Mouse (Mus musculus): ENCODE data around the gene Hist2h4. TPM values are rescaled to one million over a fixed set of nuclear protein-coding genes. Genes with fewer than 3 reads are reported as not detected.
"Not testable (repeated sequence)": the region's sequence is repeated elsewhere in the genome, so short reads cannot be mapped to it uniquely, and the experiment has no call there.

Hist2h4 gene
- total RNA-seq, 2 experiments from 2014 or later: 29.6 to 29.9 TPM

- peak; percentile 87 to 94 for DNase-seq (ENCODE audit: low spot score in 2 of 2)
- peak; percentile 42 for TF ChIP-seq CTCF (conservative IDR thresholded peaks at IDR 0.05)
- H3K4me3 ChIP-seq: peak within 1 kb of the TSS; percentile 90
- peak within 1 kb of the TSS; percentile 100 for H3K27ac ChIP-seq
These were observed 42.1 kb downstream of the Hist2h4 start, which contains the start of the genes Hist2h2ac and Hist2h2be for GRCm38 (mm10) chr3:96220765-96221639. Hist2h2ac (minus strand) TSS chr3:96220880. Hist2h2be (plus strand) TSS chr3:96221119.

- DNase-seq (ENCODE audit: low spot score in 2 of 2): not testable (repeated sequence)
- H3K4me3 ChIP-seq: peak overlapping the region; percentile 90
- H3K27ac ChIP-seq: peak overlapping the region; percentile 100
These were observed 42.9 kb downstream of the Hist2h4 start for GRCm38 (mm10) chr3:96220131-96220764.

- peak within 1 kb of the TSS; percentile 100 for H3K27ac ChIP-seq
- TF ChIP-seq CTCF (conservative IDR thresholded peaks at IDR 0.05): no peak
- peak; percentile 75 to 90 for DNase-seq (ENCODE audit: low spot score in 2 of 2)
- H3K4me3 ChIP-seq: peak within 1 kb of the TSS; percentile 90
These were observed 43.4 kb downstream of the Hist2h4 start, which contains the start of the genes Bola1 and Hist2h2ab for GRCm38 (mm10) chr3:96219661-96220130. Bola1 (minus strand) TSS chr3:96219709. Hist2h2ab (plus strand) TSS chr3:96219865.

- DNase-seq (ENCODE audit: low spot score in 2 of 2): no peak
- TF ChIP-seq CTCF (conservative IDR thresholded peaks at IDR 0.05): peak; percentile 59
- peak overlapping the region; percentile 100 for H3K27ac ChIP-seq
- H3K4me3 ChIP-seq: peak overlapping the region; percentile 90
These were observed 43.9 kb downstream of the Hist2h4 start for GRCm38 (mm10) chr3:96219191-96219641.

Small RNAs within 50 kb of the gene (microRNA-seq; reads per million reads assigned to microRNA genes)
- 0 to 0.64 reads per million in 2 experiments for gene Gm44492
- 0 reads per million in 2 experiments for gene Gm47311
- gene Gm47313: 0 reads per million in 2 experiments

Other genes with a start within 250 kb of the Hist2h4 start
- gene Vps45, start 204.8 kb downstream of the Hist2h4 start, total RNA-seq (2021): 10 to 100 TPM; 45.5 to 48.3 TPM
- 10 to 100 TPM; 30.1 to 33.4 TPM for gene Otud7b, start 158.8 kb downstream of the Hist2h4 start, total RNA-seq (2021)
- gene Mtmr11, start 101.3 kb downstream of the Hist2h4 start, total RNA-seq (2021): 1 to 10 TPM; 4.3 to 5.3 TPM
- gene Sf3b4, start 91.0 kb downstream of the Hist2h4 start, total RNA-seq (2021): 10 to 100 TPM; 50.1 to 50.2 TPM
- gene Sv2a, start 82.2 kb downstream of the Hist2h4 start, total RNA-seq (2021): 100 to 1,000 TPM; 352 to 370 TPM
- 10 to 100 TPM; 16.2 to 16.7 TPM for gene Bola1, start 43.6 kb downstream of the Hist2h4 start, total RNA-seq (2021)
- 10 to 100 TPM in 1 of 2 experiments, 1 to 10 TPM in 1; 9.3 to 12.7 TPM for gene Hist2h2ab, start 43.4 kb downstream of the Hist2h4 start, total RNA-seq (2021)
- gene Hist2h2ac, start 42.4 kb downstream of the Hist2h4 start, total RNA-seq (2021): 10 to 100 TPM; 21.9 to 28.0 TPM
- 1 to 10 TPM; 7.6 to 7.9 TPM for gene Hist2h2be, start 42.2 kb downstream of the Hist2h4 start, total RNA-seq (2021)
- 10 to 100 TPM; 11.4 to 12.3 TPM for gene Hist2h3c2, start 24.2 kb downstream of the Hist2h4 start, total RNA-seq (2021)
- gene Hist2h2aa2, start 23.0 kb downstream of the Hist2h4 start, total RNA-seq (2021): 100 to 1,000 TPM; 208 to 213 TPM
- gene Hist2h2aa1, start 17.8 kb downstream of the Hist2h4 start, total RNA-seq (2021): 10 to 100 TPM in 1 of 2 experiments, not detected in 1; 11.7 TPM
- not detected for gene Hist2h3c1, start 16.6 kb downstream of the Hist2h4 start, total RNA-seq (2021)
- 10 to 100 TPM; 48.4 to 51.6 TPM for gene Hist2h3b, start 5.3 kb upstream of the Hist2h4 start, total RNA-seq (2021)
- gene Hist2h2bb, start 6.4 kb upstream of the Hist2h4 start, total RNA-seq (2021): 100 to 1,000 TPM; 126 to 137 TPM
- 1 to 10 TPM; 2.2 to 2.3 TPM for gene Fcgr1, start 30.7 kb upstream of the Hist2h4 start, total RNA-seq (2021)
- gene BC107364, start 189.0 kb upstream of the Hist2h4 start, total RNA-seq (2021): not detected